Mouse (Mus musculus) ES-Bruce4 (cell line): ENCODE results near the gene Ccdc9. TPM values are rescaled to one million over a fixed set of nuclear protein-coding genes. Genes with fewer than 3 reads are reported as not detected.
A peak's percentile ranks its signal among the peaks of the same experiment; 100 is the strongest.
"Not testable (repeated sequence)": the region's sequence is repeated elsewhere in the genome, so short reads cannot be mapped to it uniquely, and the experiment has no call there.

Source experiments
- H3K27ac ChIP-seq: 2 replicates; pipeline ENCODE4 v1.5.1; 2012; ENCODE audit warnings: low read length, inconsistent platforms; ENCODE audit not compliant: insufficient read depth
- H3K27me3 ChIP-seq: 2 replicates; pipeline ENCODE4 v1.6.1; 2012; ENCODE audit warnings: mild to moderate bottlenecking, low read length, inconsistent platforms; ENCODE audit not compliant: control insufficient read depth, poor library complexity, insufficient read depth, severe bottlenecking
- H3K36me3 ChIP-seq: 2 replicates; pipeline ENCODE4 v1.6.1; 2012; ENCODE audit warnings: inconsistent platforms, mild to moderate bottlenecking, low read length, moderate library complexity; ENCODE audit not compliant: control insufficient read depth, poor library complexity, insufficient read depth, severe bottlenecking
- H3K4me1 ChIP-seq: one replicate; pipeline ENCODE4 v1.8.1; 2011; ENCODE audit warnings: low read length; ENCODE audit not compliant: control insufficient read depth, insufficient read depth
- H3K4me3 ChIP-seq: 2 replicates; pipeline ENCODE4 v1.5.1; 2011; ENCODE audit warnings: low read depth, mild to moderate bottlenecking, low read length
- H3K9ac ChIP-seq: 2 replicates; pipeline ENCODE4 v1.6.1; 2012; ENCODE audit warnings: low read depth, mild to moderate bottlenecking, inconsistent platforms; ENCODE audit not compliant: poor library complexity, severe bottlenecking
- H3K9me3 ChIP-seq: replicated peaks from 2 replicates; pipeline ENCODE4 v1.6.1; 2012; ENCODE audit warnings: mild to moderate bottlenecking, low read length, inconsistent platforms; ENCODE audit not compliant: control insufficient read depth, poor library complexity, insufficient read depth, severe bottlenecking
- CTCF ChIP-seq: IDR thresholded peaks from one replicate; pipeline ENCODE4 v1.8.1; 2011; ENCODE audit warnings: low read depth, low read length
- EP300 ChIP-seq: IDR thresholded peaks from 2 replicates; pipeline ENCODE4 v1.6.1; 2011; ENCODE audit warnings: low read depth, low read length; ENCODE audit not compliant: insufficient read depth
- POLR2A ChIP-seq: IDR thresholded peaks from one replicate; pipeline ENCODE4 v1.8.1; 2011; ENCODE audit warnings: low read length; ENCODE audit not compliant: insufficient read depth
- polyA plus RNA-seq: library from polyadenylated mRNA; stranded (reverse); fragments of >200 nt; gene quantifications from 2 replicates; pipeline ENCODE4 v1.2.4, GENCODE M21; 2011; ENCODE audit warnings: low read depth; ENCODE audit not compliant: missing spikeins, insufficient read depth, insufficient read length

The Ccdc9 gene
- polyA plus RNA-seq, 1 experiment, result 86.6 TPM

- H3K9me3 ChIP-seq, result no peaks in the 10 kb centered on the region; the same call in none of the 2 replicates
- TF ChIP-seq POLR2A, result no peak
- TF ChIP-seq CTCF, result no peak
- TF ChIP-seq EP300, result no peak
- H3K27ac ChIP-seq, result no peak overlapping the region
- no peaks in the 10 kb centered on the region for H3K27me3 ChIP-seq
- no peaks in the 10 kb centered on the region for H3K4me1 ChIP-seq
- H3K4me3 ChIP-seq, result no peak overlapping the region
- no peak overlapping the region for H3K9ac ChIP-seq
- no peaks in the 10 kb centered on the region for H3K36me3 ChIP-seq
Observed at GRCm38 (mm10) chr7:16265856-16266255, 20.7 kb downstream of the Ccdc9 start.

GRCm38 (mm10) chr7:16263843-16264242 is 22.8 kb downstream of the Ccdc9 start:
- Histone ChIP-seq H3K9ac (no peak overlapping the region), H3K4me3 (no peak overlapping the region), H3K27ac (no peak overlapping the region), H3K4me1 (no peaks in the 10 kb centered on the region), H3K27me3 (no peaks in the 10 kb centered on the region), H3K9me3 (no peaks in the 10 kb centered on the region; the same call in none of the 2 replicates), H3K36me3 (no peaks in the 10 kb centered on the region)
- TF ChIP-seq EP300 (no peak), CTCF (no peak), POLR2A (no peak)

- Histone ChIP-seq H3K36me3 (no peaks in the 10 kb centered on the region), H3K4me1 (no peaks in the 10 kb centered on the region), H3K4me3 (no peak overlapping the region), H3K9ac (no peak overlapping the region), H3K9me3 (no peaks in the 10 kb centered on the region; the same call in none of the 2 replicates), H3K27ac (no peak overlapping the region), H3K27me3 (no peaks in the 10 kb centered on the region)
- TF ChIP-seq CTCF (peak; percentile 36), POLR2A (no peak)
Observed at GRCm38 (mm10) chr7:16263015-16263787, 23.4 kb downstream of the Ccdc9 start.

DNA sequence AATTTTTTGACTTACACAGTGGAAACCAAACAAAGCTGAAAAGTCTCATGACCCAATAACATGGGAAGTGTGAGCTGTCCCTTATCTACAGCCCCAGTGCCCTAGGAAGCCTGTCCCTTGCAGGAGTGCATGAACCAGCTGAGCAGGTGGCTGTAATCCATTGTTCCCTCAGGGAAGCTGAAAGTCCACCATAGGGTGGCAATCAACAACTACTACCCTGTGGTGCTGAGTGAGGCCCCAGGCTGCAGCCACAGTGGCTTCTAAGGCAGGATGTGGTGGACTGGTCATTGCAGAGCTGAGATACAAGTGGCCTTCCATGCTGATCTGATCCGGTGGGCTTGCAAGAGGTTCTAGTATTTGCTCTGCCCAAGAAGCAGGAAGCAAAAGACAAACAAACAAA is 25.5 kb downstream of the Ccdc9 start:
- no peaks in the 10 kb centered on the region; the same call in none of the 2 replicates for H3K9me3 ChIP-seq
- no peaks in the 10 kb centered on the region for H3K4me1 ChIP-seq
- H3K4me3 ChIP-seq, result no peak overlapping the region
- no peak overlapping the region for H3K27ac ChIP-seq
- TF ChIP-seq CTCF, result no peak
- no peak for TF ChIP-seq POLR2A
- no peak for TF ChIP-seq EP300
- H3K27me3 ChIP-seq, result no peaks in the 10 kb centered on the region
- no peaks in the 10 kb centered on the region for H3K36me3 ChIP-seq
- no peak overlapping the region for H3K9ac ChIP-seq

DNA sequence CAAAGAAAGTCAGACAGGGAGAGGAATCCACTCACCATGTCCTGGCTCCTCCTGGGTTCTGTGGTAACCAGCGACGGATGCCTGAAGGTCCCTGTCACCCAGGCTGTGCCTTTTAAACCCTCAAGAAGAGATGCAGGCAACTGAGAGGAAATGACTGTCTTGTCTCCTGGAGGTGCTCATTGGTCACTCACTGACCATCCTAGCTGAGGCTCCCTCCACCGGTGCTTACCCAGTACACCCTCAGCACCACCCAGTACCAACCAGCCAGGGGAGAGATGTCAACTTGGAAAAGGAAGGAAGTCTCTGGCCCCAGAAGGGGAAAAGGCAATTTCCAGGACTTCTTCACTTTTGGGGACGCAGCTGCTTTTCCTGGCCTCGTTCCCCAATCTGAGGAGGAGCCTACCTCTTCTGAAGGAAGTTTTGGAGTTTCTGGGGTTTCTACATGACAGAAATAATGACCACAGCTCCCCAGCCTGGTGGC is 27.4 kb downstream of the Ccdc9 start, which contains the start of gene C5ar1:
Gene C5ar1 (minus strand): TSS at position 431 of the 481 bp plus-strand sequence.
- no peaks in the 10 kb centered on the region; the same call in 1 of the 2 replicates for H3K9me3 ChIP-seq
- H3K4me1 ChIP-seq, result no peaks in the 10 kb centered on the region
- no peaks in the 10 kb centered on the region for H3K36me3 ChIP-seq
- H3K27me3 ChIP-seq, result no peaks in the 10 kb centered on the region
- H3K27ac ChIP-seq, result no peak within 1 kb of the TSS
- H3K9ac ChIP-seq, result no peak within 1 kb of the TSS
- TF ChIP-seq CTCF, result no peak
- TF ChIP-seq EP300, result no peak
- TF ChIP-seq POLR2A, result no peak
- H3K4me3 ChIP-seq, result no peak within 1 kb of the TSS

DNA sequence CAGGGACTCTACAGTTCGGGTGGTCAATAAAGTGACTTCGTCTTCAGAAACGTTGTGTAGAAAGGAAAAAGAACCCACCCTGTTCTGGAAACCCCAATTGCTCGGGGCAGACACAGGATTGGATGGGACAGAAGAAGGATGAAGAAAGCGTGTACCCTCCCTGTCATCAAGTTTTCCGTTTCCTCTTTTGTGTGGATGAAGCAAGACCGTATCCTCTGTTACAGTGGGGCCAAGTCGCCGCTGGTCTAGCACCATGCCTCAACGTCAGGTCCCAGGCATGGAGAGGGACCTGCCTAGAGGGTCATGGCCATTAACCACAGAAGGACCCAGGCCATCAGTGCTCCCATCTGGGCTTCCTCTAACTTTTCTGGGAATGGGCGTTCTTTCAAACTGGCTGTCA is 28.8 kb downstream of the Ccdc9 start:
- Histone ChIP-seq H3K4me3 (no peak overlapping the region), H3K4me1 (no peaks in the 10 kb centered on the region), H3K9me3 (no peaks in the 10 kb centered on the region), H3K36me3 (no peaks in the 10 kb centered on the region), H3K27ac (no peak overlapping the region), H3K9ac (no peak overlapping the region), H3K27me3 (no peaks in the 10 kb centered on the region)
- TF ChIP-seq CTCF, result no peak
- TF ChIP-seq EP300, result no peak

DNA sequence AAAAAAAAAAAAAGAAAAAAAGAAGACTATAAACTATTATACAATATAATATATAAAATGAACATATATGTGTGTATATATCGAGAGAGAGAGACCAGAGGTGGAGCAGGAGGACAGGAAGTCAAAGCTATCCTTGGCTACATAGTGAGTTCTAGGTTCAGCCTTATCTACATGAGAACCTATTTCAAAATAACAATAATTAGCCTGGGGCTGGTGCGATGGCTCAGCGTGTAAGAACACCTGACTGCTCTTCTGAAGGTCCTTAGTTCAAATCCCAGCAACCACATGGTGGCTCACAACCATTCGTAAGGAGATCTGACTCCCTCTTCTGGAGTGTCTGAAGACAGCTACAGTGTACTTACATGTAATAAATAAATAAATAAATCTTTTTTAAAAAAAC is 30.6 kb downstream of the Ccdc9 start:
- H3K4me3 ChIP-seq, result not testable (repeated sequence)

More for the DNA sequence above, 30.6 kb downstream of the Ccdc9 start:
- not testable (repeated sequence) for H3K27ac ChIP-seq, H3K9ac ChIP-seq, H3K4me1 ChIP-seq, H3K9me3 ChIP-seq, H3K36me3 ChIP-seq, H3K27me3 ChIP-seq
